Mouse (Mus musculus): ENCODE results near the gene Dpp6. TPM values are rescaled to one million over a fixed set of nuclear protein-coding genes. Genes with fewer than 3 reads are reported as not detected.

Gene Dpp6
- polyA plus RNA-seq, 1 experiment from 2014 or later = 86.2 TPM

DNA sequence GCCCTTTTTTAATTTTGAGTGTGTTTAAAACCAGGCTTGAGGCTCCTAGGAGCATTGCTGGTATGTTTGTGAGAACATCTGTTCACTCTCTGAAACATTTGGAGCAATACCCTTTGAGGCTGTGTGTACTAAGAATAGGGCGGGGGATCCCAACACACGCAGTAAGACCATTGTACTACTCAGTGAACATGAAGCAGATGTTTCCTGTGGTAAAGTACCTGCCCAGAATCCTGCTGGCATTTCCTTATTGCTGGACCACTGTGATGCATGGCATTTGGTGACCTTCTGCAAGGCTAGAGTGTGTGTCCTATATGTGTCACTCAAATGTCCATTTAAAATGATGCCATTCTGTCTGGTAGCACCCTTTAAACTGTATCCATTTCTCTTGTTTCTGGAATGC, 854.5 kb downstream of the Dpp6 start:
- no peak overlapping the region for H3K4me2 ChIP-seq
- no peak for ATAC-seq (ENCODE audit: low FRiP score, low read depth)
- H3K9ac ChIP-seq = no peak overlapping the region
- peaks cover 46% of the 10 kb centered on the region for H3K36me3 ChIP-seq
- no peaks in the 10 kb centered on the region for H3K9me3 ChIP-seq
- no peak overlapping the region for H3K27ac ChIP-seq (replicated peaks)
- no peaks in the 10 kb centered on the region for H3K27me3 ChIP-seq
- H3K4me1 ChIP-seq (replicated peaks) = no peaks in the 10 kb centered on the region
- 80% methylated on average over 2 of the region's 2 CpGs for WGBS
- no peak overlapping the region for H3K4me3 ChIP-seq

GRCm38 (mm10) chr5:27677247-27677666, 860.3 kb downstream of the Dpp6 start:
- ATAC-seq (ENCODE audit: low FRiP score, low read depth) = no peak
- H3K36me3 ChIP-seq = peaks cover 16% of the 10 kb centered on the region
- no peaks in the 10 kb centered on the region; the same call in 1 of the 2 replicates for H3K4me1 ChIP-seq (replicated peaks)
- H3K27me3 ChIP-seq = no peaks in the 10 kb centered on the region
- H3K9me3 ChIP-seq = no peaks in the 10 kb centered on the region
- no peak overlapping the region for H3K9ac ChIP-seq
- H3K4me3 ChIP-seq = no peak overlapping the region
- no peak overlapping the region for H3K27ac ChIP-seq (replicated peaks)
- H3K4me2 ChIP-seq = no peak overlapping the region
- 56% methylated on average over 5 of the region's 5 CpGs for WGBS

GRCm38 (mm10) chr5:27679151-27679550, 862.1 kb downstream of the Dpp6 start:
- WGBS = 85% methylated on average over 1 of the region's 1 CpGs
- ATAC-seq (ENCODE audit: low FRiP score, low read depth) = no peak

DNA sequence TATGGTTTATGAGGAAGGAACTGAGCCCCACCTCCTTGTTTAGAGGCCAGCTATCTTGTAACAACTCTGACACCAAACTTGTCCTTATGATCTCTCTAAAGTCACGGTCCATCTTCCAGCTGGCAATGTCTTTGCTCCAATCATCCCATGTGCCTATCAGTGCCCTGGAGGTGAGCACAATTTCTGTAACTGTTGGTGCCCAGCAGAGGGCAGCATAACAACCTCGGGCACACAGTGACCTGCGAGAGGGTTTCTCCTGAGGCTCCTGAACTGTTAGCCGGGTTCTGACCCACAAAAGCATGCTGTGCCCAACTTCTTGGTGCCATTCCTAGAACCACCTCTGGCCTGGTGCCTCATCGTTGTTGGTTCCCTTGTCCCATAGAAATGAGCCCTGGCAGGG, 863.5 kb downstream of the Dpp6 start:
- H3K4me1 ChIP-seq (replicated peaks) = no peaks in the 10 kb centered on the region; the same call in 1 of the 2 replicates
- H3K36me3 ChIP-seq = no peaks in the 10 kb centered on the region
- no peak overlapping the region for H3K4me3 ChIP-seq
- 43% methylated on average over 5 of the region's 5 CpGs for WGBS
- H3K27ac ChIP-seq (replicated peaks) = no peak overlapping the region
- H3K27me3 ChIP-seq = no peaks in the 10 kb centered on the region
- no peaks in the 10 kb centered on the region for H3K9me3 ChIP-seq
- no peak overlapping the region for H3K9ac ChIP-seq
- H3K4me2 ChIP-seq = no peak overlapping the region
- ATAC-seq (ENCODE audit: low FRiP score, low read depth) = no peak

More at GRCm38 (mm10) chr5:27679151-27679550, 862.1 kb downstream of the Dpp6 start:
- H3K9me3 ChIP-seq = no peaks in the 10 kb centered on the region
- H3K36me3 ChIP-seq = peaks cover 2% of the 10 kb centered on the region
- no peak overlapping the region for H3K27ac ChIP-seq (replicated peaks)
- no peak overlapping the region for H3K4me3 ChIP-seq
- H3K27me3 ChIP-seq = no peaks in the 10 kb centered on the region
- H3K9ac ChIP-seq = no peak overlapping the region
- no peaks in the 10 kb centered on the region; the same call in 1 of the 2 replicates for H3K4me1 ChIP-seq (replicated peaks)
- no peak overlapping the region for H3K4me2 ChIP-seq

DNA sequence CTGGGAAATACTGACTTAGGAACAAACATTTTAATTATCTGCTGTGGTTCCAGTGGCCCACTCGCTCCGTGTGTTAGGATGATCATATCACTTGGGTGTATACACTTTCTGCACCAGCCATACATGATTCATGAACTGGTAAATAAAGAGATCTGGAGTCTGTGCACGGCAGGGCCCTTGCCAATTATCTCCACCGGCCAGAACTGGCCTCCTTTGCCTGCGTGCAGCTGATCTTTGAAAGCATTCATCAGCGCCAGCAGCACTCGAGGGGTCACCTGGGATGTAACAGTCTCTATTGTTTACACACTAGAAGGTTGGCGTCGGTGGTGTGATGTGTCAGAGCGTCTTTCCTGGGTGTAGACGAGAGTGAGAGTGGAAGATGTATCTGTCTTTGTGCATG, 868.2 kb downstream of the Dpp6 start:
- H3K27me3 ChIP-seq = no peaks in the 10 kb centered on the region
- no peak overlapping the region for H3K27ac ChIP-seq (replicated peaks)
- H3K9ac ChIP-seq = no peak overlapping the region
- peaks cover 9% of the 10 kb centered on the region; the same call in 1 of the 2 replicates for H3K36me3 ChIP-seq
- H3K9me3 ChIP-seq = no peaks in the 10 kb centered on the region
- 40% methylated on average over 11 of the region's 11 CpGs for WGBS
- ATAC-seq (ENCODE audit: low FRiP score, low read depth) = no peak
- no peak overlapping the region for H3K4me2 ChIP-seq
- H3K4me3 ChIP-seq = no peak overlapping the region
- no peaks in the 10 kb centered on the region; the same call in 1 of the 2 replicates for H3K4me1 ChIP-seq (replicated peaks)

- 71% methylated on average over 3 of the region's 3 CpGs for WGBS
- Histone ChIP-seq H3K4me1 (replicated peaks) (no peaks in the 10 kb centered on the region), H3K9ac (no peak overlapping the region), H3K27ac (replicated peaks) (no peak overlapping the region), H3K4me3 (no peak overlapping the region), H3K4me2 (no peak overlapping the region), H3K9me3 (no peaks in the 10 kb centered on the region), H3K36me3 (peaks cover 9% of the 10 kb centered on the region; the same call in 1 of the 2 replicates), H3K27me3 (no peaks in the 10 kb centered on the region)
- no peak for ATAC-seq (ENCODE audit: low FRiP score, low read depth)
Measured at GRCm38 (mm10) chr5:27685923-27686322, 868.9 kb downstream of the Dpp6 start.

- no peaks in the 10 kb centered on the region for H3K9me3 ChIP-seq
- H3K27me3 ChIP-seq = no peaks in the 10 kb centered on the region
- peaks cover 14% of the 10 kb centered on the region for H3K36me3 ChIP-seq
- no peaks in the 10 kb centered on the region for H3K4me1 ChIP-seq (replicated peaks)
- no peak overlapping the region for H3K4me3 ChIP-seq
- no peak overlapping the region for H3K4me2 ChIP-seq
- 79% methylated on average over 2 of the region's 2 CpGs for WGBS
- H3K9ac ChIP-seq = no peak overlapping the region
- no peak for ATAC-seq (ENCODE audit: low FRiP score, low read depth)
- no peak overlapping the region for H3K27ac ChIP-seq (replicated peaks)
Measured at GRCm38 (mm10) chr5:27687311-27687710, 870.3 kb downstream of the Dpp6 start.

GRCm38 (mm10) chr5:27702482-27702881, 885.5 kb downstream of the Dpp6 start:
- Histone ChIP-seq H3K9me3 (no peaks in the 10 kb centered on the region), H3K27me3 (no peaks in the 10 kb centered on the region), H3K4me3 (no peak overlapping the region), H3K36me3 (peaks cover 7% of the 10 kb centered on the region; the same call in 1 of the 2 replicates), H3K4me2 (no peak overlapping the region), H3K9ac (no peak overlapping the region), H3K4me1 (replicated peaks) (peaks cover 12% of the 10 kb centered on the region; the same call in 1 of the 2 replicates), H3K27ac (replicated peaks) (no peak overlapping the region)
- 0 out of 2 replicates have a peak, but pooled peaks have one; percentile 33 for ATAC-seq (ENCODE audit: low FRiP score, low read depth)
- WGBS = 63% methylated on average over 6 of the region's 6 CpGs

DNA sequence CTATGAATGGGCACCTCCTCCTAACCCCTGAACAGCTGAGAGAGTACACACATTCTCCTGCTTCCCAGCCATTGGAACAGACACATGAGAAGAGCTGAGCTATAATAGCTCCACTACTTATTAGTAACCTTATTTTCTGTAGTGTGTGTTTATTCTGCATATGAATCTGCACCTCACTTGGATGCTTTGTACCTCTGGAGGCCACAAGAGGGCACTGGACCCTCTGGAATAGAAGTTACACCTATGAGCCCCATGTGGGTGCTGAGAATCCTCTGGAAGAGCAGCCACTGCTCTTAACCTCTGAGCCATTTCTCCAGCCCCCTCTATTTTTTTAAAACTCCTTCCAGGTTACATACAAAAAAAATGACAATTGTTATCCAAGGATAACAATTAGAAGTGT, 888.0 kb downstream of the Dpp6 start:
- Histone ChIP-seq H3K4me2 (no peak overlapping the region), H3K4me3 (no peak overlapping the region), H3K9ac (no peak overlapping the region), H3K27me3 (no peaks in the 10 kb centered on the region), H3K4me1 (replicated peaks) (peaks cover 15% of the 10 kb centered on the region; the same call in 1 of the 2 replicates), H3K36me3 (peaks cover 7% of the 10 kb centered on the region; the same call in 1 of the 2 replicates), H3K9me3 (no peaks in the 10 kb centered on the region), H3K27ac (replicated peaks) (no peak overlapping the region)
- ATAC-seq (ENCODE audit: low FRiP score, low read depth) = no peak

- peaks cover 15% of the 10 kb centered on the region; the same call in 1 of the 2 replicates for H3K4me1 ChIP-seq (replicated peaks)
- no peak overlapping the region for H3K27ac ChIP-seq (replicated peaks)
- WGBS = 38% methylated on average over 6 of the region's 6 CpGs
- ATAC-seq (ENCODE audit: low FRiP score, low read depth) = no peak
- no peaks in the 10 kb centered on the region for H3K27me3 ChIP-seq
- H3K36me3 ChIP-seq = peaks cover 7% of the 10 kb centered on the region; the same call in 1 of the 2 replicates
- no peak overlapping the region for H3K9ac ChIP-seq
- H3K9me3 ChIP-seq = no peaks in the 10 kb centered on the region
- H3K4me3 ChIP-seq = no peak overlapping the region
- H3K4me2 ChIP-seq = no peak overlapping the region
Measured at GRCm38 (mm10) chr5:27706551-27706950, 889.5 kb downstream of the Dpp6 start.

GRCm38 (mm10) chr5:27707283-27707682, 890.3 kb downstream of the Dpp6 start:
- Histone ChIP-seq H3K27ac (replicated peaks) (no peak overlapping the region), H3K36me3 (peaks cover 8% of the 10 kb centered on the region; the same call in 1 of the 2 replicates), H3K9ac (no peak overlapping the region), H3K4me1 (replicated peaks) (peaks cover 12% of the 10 kb centered on the region; the same call in 1 of the 2 replicates), H3K4me2 (no peak overlapping the region), H3K9me3 (no peaks in the 10 kb centered on the region), H3K27me3 (no peaks in the 10 kb centered on the region), H3K4me3 (no peak overlapping the region)
- ATAC-seq (ENCODE audit: low FRiP score, low read depth) = no peak

GRCm38 (mm10) chr5:27708209-27708608, 891.2 kb downstream of the Dpp6 start:
- Histone ChIP-seq H3K27ac (replicated peaks) (no peak overlapping the region), H3K9ac (no peak overlapping the region), H3K27me3 (no peaks in the 10 kb centered on the region), H3K4me2 (no peak overlapping the region), H3K36me3 (peaks cover 10% of the 10 kb centered on the region; the same call in 1 of the 2 replicates), H3K4me3 (no peak overlapping the region), H3K9me3 (no peaks in the 10 kb centered on the region), H3K4me1 (replicated peaks) (peaks cover 12% of the 10 kb centered on the region; the same call in 1 of the 2 replicates)
- ATAC-seq (ENCODE audit: low FRiP score, low read depth) = no peak
- 37% methylated on average over 6 of the region's 6 CpGs for WGBS

Data from hindbrain, embryonic 15.5 days (tissue).